Mouse (Mus musculus) induced T-regulatory cell, adult 2 months (primary cell): ENCODE measurements around the gene Utp4.
"Not testable (repeated sequence)": the region's sequence is repeated elsewhere in the genome, so short reads cannot be mapped to it uniquely, and the experiment has no call there.

Experiments used
- DNase-seq: peaks from one replicate; pipeline ENCODE4 v3.0.0-alpha.2; 2012; ENCODE audit warnings: low read depth

Gene Utp4

GRCm38 (mm10) chr8:106893481-106894156 is at the start of gene Utp4:
Utp4 (plus strand) TSS chr8:106893636.
- DNase-seq = peak; percentile 94

GRCm38 (mm10) chr8:106850034-106850433 is 43.4 kb upstream of the Utp4 start:
- no peak for DNase-seq

GRCm38 (mm10) chr8:106854534-106855241 is 38.7 kb upstream of the Utp4 start:
- no peak for DNase-seq

- DNase-seq = no peak
Observed at GRCm38 (mm10) chr8:106855242-106855562, 38.2 kb upstream of the Utp4 start.

- DNase-seq = no peak
Observed at GRCm38 (mm10) chr8:106862845-106863244, 30.6 kb upstream of the Utp4 start.

- DNase-seq = no peak
Observed at GRCm38 (mm10) chr8:106865354-106865753, 28.1 kb upstream of the Utp4 start.

GRCm38 (mm10) chr8:106870051-106870450 is 23.4 kb upstream of the Utp4 start, which contains the start of gene Has3:
Has3 (plus strand) TSS chr8:106870242.
- DNase-seq = peak; percentile 21

- DNase-seq = peak; percentile 37
Observed at GRCm38 (mm10) chr8:106870537-106871327, 22.7 kb upstream of the Utp4 start.

- DNase-seq = no peak
Observed at GRCm38 (mm10) chr8:106871328-106871926, 22.0 kb upstream of the Utp4 start.

GRCm38 (mm10) chr8:106871931-106872371 is 21.5 kb upstream of the Utp4 start:
- no peak for DNase-seq

GRCm38 (mm10) chr8:106872454-106873034 is 20.9 kb upstream of the Utp4 start:
- DNase-seq = no peak

- no peak for DNase-seq
Observed at GRCm38 (mm10) chr8:106880121-106880707, 13.2 kb upstream of the Utp4 start.

GRCm38 (mm10) chr8:106884094-106884493 is 9.3 kb upstream of the Utp4 start:
- DNase-seq = not testable (repeated sequence)

GRCm38 (mm10) chr8:106884826-106885400 is 8.5 kb upstream of the Utp4 start:
- DNase-seq = not testable (repeated sequence)

- DNase-seq = peak; percentile 94
Observed at GRCm38 (mm10) chr8:106887336-106888189, 5.9 kb upstream of the Utp4 start.

- DNase-seq = peak; percentile 61
Observed at GRCm38 (mm10) chr8:106888803-106889202, 4.6 kb upstream of the Utp4 start.

- DNase-seq = peak; percentile 67
Observed at GRCm38 (mm10) chr8:106892210-106892805, 1.1 kb upstream of the Utp4 start.

- no peak for DNase-seq
Observed at GRCm38 (mm10) chr8:106892806-106893451, 507 bp upstream of the Utp4 start.

- no peak for DNase-seq
Observed at GRCm38 (mm10) chr8:106899473-106899872, 6.0 kb downstream of the Utp4 start.
